Mouse (Mus musculus) heart, adult 18-20 months (tissue): ENCODE data around the gene Ankrd52. TPM values are rescaled to one million over a fixed set of nuclear protein-coding genes. Genes with fewer than 3 reads are reported as not detected.

Experiments used
- DNase-seq, 2 experiments: peaks; one replicate each; pipeline ENCODE4 v3.0.0; 2021 to 2022; ENCODE audit warnings: mixed read lengths in 1 of 2
- microRNA-seq, 2 experiments: library from miRNA; unstranded; fragments of <30 nt; microRNA quantifications; one replicate each; pipeline ENCODE4 v1.2.0; 2022
- total RNA-seq, 2 experiments: library from RNA; stranded (reverse); gene quantifications; 2 replicates each; pipeline ENCODE4 v1.2.3; 2021

The Ankrd52 gene
- total RNA-seq, 2 experiments from 2014 or later, result 38.1 to 40.3 TPM

GRCm38 (mm10) chr10:128438675-128439279 is 61.9 kb downstream of the Ankrd52 start:
- peak; percentile 24 to 40 for DNase-seq

GRCm38 (mm10) chr10:128440407-128440806 is 63.5 kb downstream of the Ankrd52 start:
- DNase-seq, result peak in 1 of 2 experiments; percentile 39

GRCm38 (mm10) chr10:128441324-128442119 is 64.6 kb downstream of the Ankrd52 start:
- no peak for DNase-seq

GRCm38 (mm10) chr10:128442718-128443117 is 65.8 kb downstream of the Ankrd52 start:
- no peak for DNase-seq

GRCm38 (mm10) chr10:128444354-128444753 is 67.4 kb downstream of the Ankrd52 start:
- no peak for DNase-seq

- peak in 1 of 2 experiments; percentile 30 for DNase-seq
Measured at GRCm38 (mm10) chr10:128445407-128445806, 68.5 kb downstream of the Ankrd52 start.

- DNase-seq, result no peak
Measured at GRCm38 (mm10) chr10:128451014-128451413, 74.1 kb downstream of the Ankrd52 start.

GRCm38 (mm10) chr10:128454471-128454870 is 77.6 kb downstream of the Ankrd52 start:
- DNase-seq, result no peak

- DNase-seq, result peak; percentile 76 to 87
Measured at GRCm38 (mm10) chr10:128455280-128455679, 78.4 kb downstream of the Ankrd52 start.

GRCm38 (mm10) chr10:128457676-128458075 is 80.8 kb downstream of the Ankrd52 start:
- no peak for DNase-seq

Small RNAs within 50 kb of the gene (microRNA-seq; reads per million reads assigned to microRNA genes)
- 0 reads per million in 2 experiments for gene Gm25361
- gene Gm26308, result 0 reads per million in 2 experiments
- gene Mir6914, result 0 reads per million in 2 experiments
- 0.54 to 1.1 reads per million in 2 experiments for gene Mir6915
- gene Mir8105, result 1.5 to 1.6 reads per million in 2 experiments

Other genes starting within 250 kb of the Ankrd52 start
- gene Rbms2, start 196.8 kb upstream of the Ankrd52 start, total RNA-seq, result 100 to 1,000 TPM in 1 of 2 experiments, 10 to 100 TPM in 1; 78.1 to 100 TPM
- 1 to 10 TPM in 1 of 2 experiments, under 1 TPM in 1; 0.25 to 1.4 TPM for gene Gls2, start 182.7 kb upstream of the Ankrd52 start, total RNA-seq
- gene Spryd4, start 165.3 kb upstream of the Ankrd52 start, total RNA-seq, result 10 to 100 TPM; 37.9 to 45.9 TPM
- gene Mip, start 151.3 kb upstream of the Ankrd52 start, total RNA-seq, result not detected
- gene Timeless, start 145.1 kb upstream of the Ankrd52 start, total RNA-seq, result 1 to 10 TPM; 6.0 to 7.3 TPM
- not detected for gene Apon, start 123.0 kb upstream of the Ankrd52 start, total RNA-seq
- not detected for gene Apof, start 108.4 kb upstream of the Ankrd52 start, total RNA-seq
- 10 to 100 TPM in 1 of 2 experiments, 1 to 10 TPM in 1; 8.3 to 11.3 TPM for gene Stat2, start 106.6 kb upstream of the Ankrd52 start, total RNA-seq
- gene Il23a, start 78.4 kb upstream of the Ankrd52 start, total RNA-seq, result not detected
- gene Pan2, start 73.8 kb upstream of the Ankrd52 start, total RNA-seq, result 1 to 10 TPM; 4.5 to 6.0 TPM
- gene Cnpy2, start 54.7 kb upstream of the Ankrd52 start, total RNA-seq, result 10 to 100 TPM; 62.2 to 66.6 TPM
- gene Cs, start 39.4 kb upstream of the Ankrd52 start, total RNA-seq, result 1,000 to 10,000 TPM; 1,006 to 1,090 TPM
- gene Coq10a, start 8.1 kb upstream of the Ankrd52 start, total RNA-seq, result 100 to 1,000 TPM; 365 to 392 TPM
- gene Slc39a5, start 24.1 kb downstream of the Ankrd52 start, total RNA-seq, result not detected
- gene Nabp2, start 34.4 kb downstream of the Ankrd52 start, total RNA-seq, result 10 to 100 TPM; 41.0 to 42.8 TPM
- gene Rnf41, start 34.5 kb downstream of the Ankrd52 start, total RNA-seq, result 10 to 100 TPM; 16.6 to 17.2 TPM
- gene Smarcc2, start 82.1 kb downstream of the Ankrd52 start, total RNA-seq, result 10 to 100 TPM; 75.4 to 75.8 TPM
- gene Myl6, start 117.0 kb downstream of the Ankrd52 start, total RNA-seq, result 100 to 1,000 TPM; 253 to 273 TPM
- gene Myl6b, start 121.6 kb downstream of the Ankrd52 start, total RNA-seq, result 1 to 10 TPM; 3.2 to 3.3 TPM
- 10 to 100 TPM; 15.9 to 19.9 TPM for gene Esyt1, start 148.8 kb downstream of the Ankrd52 start, total RNA-seq
- gene Zc3h10, start 170.7 kb downstream of the Ankrd52 start, total RNA-seq, result 1 to 10 TPM; 7.7 to 8.2 TPM
- gene Rpl41, start 172.2 kb downstream of the Ankrd52 start, total RNA-seq, result 1,000 to 10,000 TPM; 1,490 to 1,551 TPM
- gene Pa2g4, start 188.9 kb downstream of the Ankrd52 start, total RNA-seq, result 10 to 100 TPM; 43.1 to 46.0 TPM
- 1 to 10 TPM; 6.4 to 8.6 TPM for gene Erbb3, start 212.5 kb downstream of the Ankrd52 start, total RNA-seq
- gene Rps26, start 249.6 kb downstream of the Ankrd52 start, total RNA-seq, result 100 to 1,000 TPM; 257 to 282 TPM